Mouse (Mus musculus) liver, postnatal 0 days (tissue): ENCODE results near the gene Kcnn3.

Experiments
- CTCF ChIP-seq: sonication (generic); IDR thresholded peaks from 2 replicates; pipeline ENCODE4 v1.5.1; 2016; ENCODE audit warnings: antibody characterized with exemption, low read depth
- EP300 ChIP-seq: IDR thresholded peaks from 2 replicates; pipeline ENCODE4 v1.6.1; 2016; ENCODE audit warnings: antibody characterized with exemption, low read depth, mild to moderate bottlenecking

GRCm38 (mm10) chr3:89643391-89643790 is 123.4 kb downstream of the Kcnn3 start:
- TF ChIP-seq CTCF (no peak), EP300 (no peak)
